Mouse (Mus musculus): ENCODE results near the gene Kbtbd13.

- TF ChIP-seq CTCF (IDR thresholded peaks at IDR 0.05; ENCODE audit: control insufficient read depth, insufficient read depth, low read length) (no peak), POLR2A (IDR thresholded peaks at IDR 0.05; ENCODE audit: borderline replicate concordance, control insufficient read depth, low read depth, low read length) (no peak)
Measured at GRCm38 (mm10) chr9:65390752-65391612, 470 bp downstream of the Kbtbd13 start.
